Mouse (Mus musculus): ENCODE measurements around the gene Dnah1.

GRCm38 (mm10) chr14:31214684-31215083 is 109.0 kb downstream of the Dnah1 start:
- TF ChIP-seq CTCF (IDR thresholded peaks at IDR 0.05) = no peak
- no peak for TF ChIP-seq EP300 (IDR thresholded peaks at IDR 0.05)

Data from lung, postnatal 0 days (tissue).